Mouse (Mus musculus): Measurements from ENCODE around the gene Lrrc75b. TPM values are rescaled to one million over a fixed set of nuclear protein-coding genes. Genes with fewer than 3 reads are reported as not detected.

Lrrc75b gene
- polyA plus RNA-seq, 1 experiment from 2014 or later, result 1.2 TPM

DNA sequence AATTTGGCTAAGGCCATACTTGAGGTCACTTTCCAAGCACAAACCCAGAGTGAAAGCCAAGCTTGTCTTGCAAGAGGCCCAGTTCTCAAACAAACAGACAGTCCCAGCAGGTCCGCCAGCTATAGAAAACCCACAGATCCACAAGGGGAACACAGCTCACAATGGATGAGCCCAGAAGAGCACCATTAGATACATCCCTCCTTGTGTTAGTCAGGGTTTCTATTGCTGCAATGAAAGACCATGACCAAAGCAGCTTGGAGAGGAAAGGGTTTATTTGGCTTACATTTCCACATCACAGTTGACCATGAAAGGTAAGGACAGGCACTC is 26.4 kb upstream of the Lrrc75b start:
- Histone ChIP-seq H3K4me2 (replicated peaks; ENCODE audit: low read depth) (no peak overlapping the region), H3K27ac (ENCODE audit: low read depth, low read length) (no peak overlapping the region; the same call in 1 of the 2 replicates), H3K9me3 (ENCODE audit: control insufficient read depth) (no peaks in the 10 kb centered on the region), H3K4me1 (replicated peaks; ENCODE audit: control insufficient read depth, insufficient read depth, low read length) (no peaks in the 10 kb centered on the region; the same call in 1 of the 2 replicates), H3K27me3 (replicated peaks; ENCODE audit: control insufficient read depth, insufficient read depth, low read length) (no peaks in the 10 kb centered on the region), H3K9ac (ENCODE audit: low read depth, low read length) (no peak overlapping the region), H3K4me3 (ENCODE audit: low read depth, low read length) (no peak overlapping the region), H3K36me3 (ENCODE audit: control insufficient read depth, insufficient read depth) (no peaks in the 10 kb centered on the region; the same call in 1 of the 2 replicates)
- TF ChIP-seq CTCF (IDR thresholded peaks at IDR 0.05; ENCODE audit: low read depth), result no peak
- 0 out of 2 replicates have a peak, but pooled peaks have one; percentile 9 for ATAC-seq
- 76% methylated on average over 1 of the region's 1 CpGs for WGBS

DNA sequence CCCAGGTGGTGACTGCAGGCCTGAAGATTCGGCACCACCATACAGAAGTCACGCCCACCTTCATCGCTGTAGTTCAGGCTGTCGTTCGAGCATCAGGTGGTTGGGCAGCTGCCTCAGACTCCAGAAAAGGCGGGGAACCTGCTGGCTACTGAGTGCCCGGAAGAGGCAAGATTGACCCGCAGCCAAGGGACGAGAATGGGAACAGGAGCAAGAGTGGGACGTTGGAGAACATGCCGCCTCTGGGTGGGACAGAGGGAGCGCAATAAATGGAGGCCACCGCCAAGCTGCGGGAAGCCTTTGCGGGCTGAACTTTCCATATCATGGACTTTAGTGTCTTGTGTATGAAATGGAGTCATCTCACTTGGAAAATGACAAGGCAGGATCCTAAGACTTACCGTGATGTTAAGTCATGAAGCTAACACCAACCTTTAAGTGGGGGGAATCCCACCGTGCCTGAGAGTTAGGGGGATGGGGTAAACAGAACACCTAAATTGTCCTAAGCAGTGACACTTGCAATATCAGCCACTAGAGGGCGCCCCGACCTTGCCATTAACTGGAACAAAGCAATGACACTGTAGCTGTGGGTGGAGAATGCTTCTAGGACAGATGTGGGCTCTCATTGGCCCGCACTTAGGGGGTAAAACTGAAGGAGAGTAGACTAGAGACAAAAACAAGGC is 25.9 kb upstream of the Lrrc75b start:
- Histone ChIP-seq H3K4me3 (ENCODE audit: low read depth, low read length) (no peak overlapping the region), H3K9me3 (ENCODE audit: control insufficient read depth) (no peaks in the 10 kb centered on the region), H3K27me3 (replicated peaks; ENCODE audit: control insufficient read depth, insufficient read depth, low read length) (no peaks in the 10 kb centered on the region), H3K9ac (ENCODE audit: low read depth, low read length) (no peak overlapping the region), H3K27ac (ENCODE audit: low read depth, low read length) (no peak overlapping the region; the same call in 1 of the 2 replicates), H3K4me2 (replicated peaks; ENCODE audit: low read depth) (no peak overlapping the region), H3K4me1 (replicated peaks; ENCODE audit: control insufficient read depth, insufficient read depth, low read length) (no peaks in the 10 kb centered on the region; the same call in 1 of the 2 replicates), H3K36me3 (ENCODE audit: control insufficient read depth, insufficient read depth) (no peaks in the 10 kb centered on the region; the same call in 1 of the 2 replicates)
- peak; percentile 32; the same call in 1 of the 2 replicates for ATAC-seq
- WGBS, result 19% methylated on average over 20 of the region's 20 CpGs
- peak; percentile 99 for TF ChIP-seq CTCF (IDR thresholded peaks at IDR 0.05; ENCODE audit: low read depth)

DNA sequence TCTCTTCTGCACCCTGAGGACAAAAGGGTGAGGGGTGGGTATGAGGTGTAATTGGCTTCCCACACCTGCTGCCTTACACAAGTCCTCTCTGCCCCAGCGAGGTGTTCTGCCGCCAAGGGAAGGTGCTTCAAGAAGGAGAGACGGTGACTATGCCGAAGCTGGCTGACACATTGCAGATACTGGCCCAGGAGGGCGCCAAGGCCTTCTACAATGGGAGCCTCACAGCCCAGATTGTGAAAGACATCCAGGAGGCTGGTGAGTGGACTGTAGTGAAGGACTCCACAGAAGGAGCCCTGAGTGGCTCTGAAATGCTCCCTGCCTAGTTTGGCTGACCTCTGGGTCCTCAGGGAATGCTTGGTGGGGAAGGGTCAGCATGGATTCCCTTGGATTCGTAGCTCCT is 19.0 kb upstream of the Lrrc75b start:
- no peak for ATAC-seq
- Histone ChIP-seq H3K9me3 (ENCODE audit: control insufficient read depth) (no peaks in the 10 kb centered on the region), H3K4me3 (ENCODE audit: low read depth, low read length) (no peak overlapping the region), H3K27ac (ENCODE audit: low read depth, low read length) (no peak overlapping the region), H3K4me2 (replicated peaks; ENCODE audit: low read depth) (no peak overlapping the region), H3K36me3 (ENCODE audit: control insufficient read depth, insufficient read depth) (peaks cover 3% of the 10 kb centered on the region; the same call in 1 of the 2 replicates), H3K9ac (ENCODE audit: low read depth, low read length) (no peak overlapping the region), H3K27me3 (replicated peaks; ENCODE audit: control insufficient read depth, insufficient read depth, low read length) (no peaks in the 10 kb centered on the region), H3K4me1 (replicated peaks; ENCODE audit: control insufficient read depth, insufficient read depth, low read length) (no peaks in the 10 kb centered on the region)
- TF ChIP-seq CTCF (IDR thresholded peaks at IDR 0.05; ENCODE audit: low read depth), result no peak
- WGBS, result 81% methylated on average over 6 of the region's 6 CpGs

DNA sequence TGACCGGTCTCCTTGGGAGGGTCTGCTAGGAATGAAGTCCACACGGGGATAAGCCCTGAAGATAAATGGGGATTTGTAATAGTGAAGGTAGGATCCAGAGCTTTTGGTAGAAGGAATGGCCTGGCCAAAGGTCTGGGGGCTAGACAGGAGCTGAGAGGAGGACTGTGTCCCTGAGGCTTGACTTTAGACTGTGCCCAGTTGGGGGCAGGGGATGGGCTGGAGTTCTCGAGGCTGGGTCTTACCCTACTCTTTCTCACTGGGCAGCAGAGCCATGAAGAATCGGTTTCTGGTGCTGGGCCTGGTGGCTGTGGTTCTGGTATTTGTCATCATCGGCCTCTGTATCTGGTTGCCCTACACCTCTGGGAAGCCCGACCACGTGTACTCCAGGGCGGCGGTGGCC is 13.8 kb upstream of the Lrrc75b start:
- no peak for TF ChIP-seq CTCF (IDR thresholded peaks at IDR 0.05; ENCODE audit: low read depth)
- Histone ChIP-seq H3K4me2 (replicated peaks; ENCODE audit: low read depth) (no peak overlapping the region), H3K27me3 (replicated peaks; ENCODE audit: control insufficient read depth, insufficient read depth, low read length) (no peaks in the 10 kb centered on the region), H3K4me1 (replicated peaks; ENCODE audit: control insufficient read depth, insufficient read depth, low read length) (no peaks in the 10 kb centered on the region), H3K27ac (ENCODE audit: low read depth, low read length) (no peak overlapping the region), H3K9ac (ENCODE audit: low read depth, low read length) (no peak overlapping the region), H3K36me3 (ENCODE audit: control insufficient read depth, insufficient read depth) (peaks cover 3% of the 10 kb centered on the region; the same call in 1 of the 2 replicates), H3K4me3 (ENCODE audit: low read depth, low read length) (no peak overlapping the region), H3K9me3 (ENCODE audit: control insufficient read depth) (no peaks in the 10 kb centered on the region)
- no peak for ATAC-seq
- WGBS, result 90% methylated on average over 9 of the region's 9 CpGs

DNA sequence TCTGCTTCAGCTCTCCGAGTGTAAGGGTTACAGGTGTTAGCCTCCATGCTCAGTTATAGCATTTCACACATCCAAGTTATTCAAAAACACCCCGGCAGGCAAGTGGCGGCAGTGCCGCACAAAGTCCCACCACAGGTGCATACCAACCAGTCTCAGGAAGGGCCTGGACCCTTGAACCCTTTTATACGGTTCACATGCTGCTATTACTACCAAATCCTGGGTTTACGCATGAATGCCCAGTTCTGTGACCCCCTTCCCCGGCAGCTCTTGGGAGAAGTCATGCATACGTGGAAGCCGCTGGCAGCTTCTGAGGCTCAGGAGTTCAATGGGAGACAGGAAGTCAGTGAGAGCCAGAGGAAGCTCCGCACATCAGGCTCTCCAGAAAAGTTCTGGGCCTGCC is 13.1 kb upstream of the Lrrc75b start:
- WGBS, result 82% methylated on average over 10 of the region's 10 CpGs
- 0 out of 2 replicates have a peak, but pooled peaks cover 3% of the 10 kb centered on the region for H3K4me1 ChIP-seq (replicated peaks; ENCODE audit: control insufficient read depth, insufficient read depth, low read length)
- no peak overlapping the region for H3K27ac ChIP-seq (ENCODE audit: low read depth, low read length)

DNA sequence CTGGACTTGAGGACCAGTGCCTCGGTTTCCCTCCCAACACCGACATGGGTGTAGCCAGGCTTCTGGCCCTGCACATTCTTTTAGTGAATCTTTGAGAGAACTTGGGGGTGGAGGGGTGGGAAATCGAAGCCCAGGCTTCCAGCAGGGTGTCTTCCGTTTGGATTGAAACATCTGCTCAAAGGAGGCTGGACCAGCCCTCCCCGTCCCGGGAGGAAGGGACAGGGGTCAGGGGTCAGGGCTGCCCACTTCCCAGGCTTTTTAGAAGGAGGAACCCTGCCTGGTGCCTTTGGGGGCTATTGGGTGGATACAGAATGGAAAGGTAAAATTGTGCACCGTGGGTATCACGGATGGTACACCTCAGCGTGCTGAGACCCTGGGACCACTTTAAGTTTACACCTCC is 11.8 kb upstream of the Lrrc75b start:
- Histone ChIP-seq H3K4me3 (ENCODE audit: low read depth, low read length) (no peak overlapping the region), H3K27me3 (replicated peaks; ENCODE audit: control insufficient read depth, insufficient read depth, low read length) (no peaks in the 10 kb centered on the region), H3K9me3 (ENCODE audit: control insufficient read depth) (no peaks in the 10 kb centered on the region), H3K36me3 (ENCODE audit: control insufficient read depth, insufficient read depth) (peaks cover 3% of the 10 kb centered on the region; the same call in 1 of the 2 replicates), H3K27ac (ENCODE audit: low read depth, low read length) (no peak overlapping the region), H3K4me2 (replicated peaks; ENCODE audit: low read depth) (no peak overlapping the region), H3K9ac (ENCODE audit: low read depth, low read length) (no peak overlapping the region), H3K4me1 (replicated peaks; ENCODE audit: control insufficient read depth, insufficient read depth, low read length) (0 out of 2 replicates have a peak, but pooled peaks cover 3% of the 10 kb centered on the region)
- ATAC-seq, result no peak
- no peak for TF ChIP-seq CTCF (IDR thresholded peaks at IDR 0.05; ENCODE audit: low read depth)
- WGBS, result 62% methylated on average over 9 of the region's 9 CpGs

More for the DNA sequence above, 13.1 kb upstream of the Lrrc75b start:
- no peaks in the 10 kb centered on the region for H3K27me3 ChIP-seq (replicated peaks; ENCODE audit: control insufficient read depth, insufficient read depth, low read length)
- no peak for TF ChIP-seq CTCF (IDR thresholded peaks at IDR 0.05; ENCODE audit: low read depth)
- H3K4me3 ChIP-seq (ENCODE audit: low read depth, low read length), result no peak overlapping the region
- peaks cover 3% of the 10 kb centered on the region; the same call in 1 of the 2 replicates for H3K36me3 ChIP-seq (ENCODE audit: control insufficient read depth, insufficient read depth)
- no peak overlapping the region for H3K9ac ChIP-seq (ENCODE audit: low read depth, low read length)
- ATAC-seq, result no peak
- no peaks in the 10 kb centered on the region for H3K9me3 ChIP-seq (ENCODE audit: control insufficient read depth)
- no peak overlapping the region for H3K4me2 ChIP-seq (replicated peaks; ENCODE audit: low read depth)
